Mouse (Mus musculus) effector memory CD4-positive, alpha-beta T cell, adult 5 months (primary cell): Measurements from ENCODE around the gene Gns. TPM values are rescaled to one million over a fixed set of nuclear protein-coding genes. Genes with fewer than 3 reads are reported as not detected.

Source experiments
- polyA plus RNA-seq: library from polyadenylated mRNA; unstranded; fragments of 100-300 nt; shearing (Covaris generic); gene quantifications from one replicate; pipeline ENCODE4 v1.2.1, GENCODE M21; 2017

Gene Gns
- polyA plus RNA-seq: 27.3 TPM

GRCm38 (mm10) chr10:121364801-121365564 is at the start of gene Gns:
TSS of gene Gns (plus strand) at chr10:121365090.

DNA sequence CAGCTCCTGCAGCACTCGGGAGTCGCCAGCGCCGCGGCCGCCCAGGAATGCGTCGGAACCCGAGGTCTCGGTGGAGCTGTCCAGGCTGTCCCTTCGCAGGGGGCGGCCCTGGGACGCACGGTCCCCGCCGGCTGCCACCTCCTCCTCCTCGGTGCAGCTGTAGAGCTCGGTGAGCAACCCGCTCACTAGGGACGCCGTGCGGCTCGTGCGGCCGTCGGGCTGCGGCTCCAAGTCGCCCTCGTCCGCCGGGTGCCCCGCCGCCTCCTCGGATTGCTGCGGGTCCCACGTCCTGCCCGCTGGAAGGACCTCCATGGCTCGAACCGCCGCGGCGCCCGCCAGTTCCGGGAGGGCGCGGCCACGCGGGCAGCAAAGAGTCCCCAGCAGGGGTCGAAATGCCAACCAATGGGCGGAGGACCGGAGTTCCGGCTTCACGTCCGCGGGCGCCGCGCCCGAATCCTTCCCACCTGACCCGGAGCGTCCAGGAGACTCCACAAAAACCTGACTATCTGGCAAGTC is 13.8 kb upstream of the Gns start, which contains the start of gene Tbc1d30:
Tbc1d30 (minus strand) TSS at position 213 of the 516 bp plus-strand sequence.

Other genes with a start within 250 kb of the Gns start
- gene Tbc1d30, start 13.8 kb upstream of the Gns start, polyA plus RNA-seq: 14.6 TPM
- 62.1 TPM for gene Rassf3, start 111.3 kb downstream of the Gns start, polyA plus RNA-seq
- 77.1 TPM for gene Tbk1, start 221.7 kb downstream of the Gns start, polyA plus RNA-seq